Mouse (Mus musculus): ENCODE data around the gene Mogs. TPM values are rescaled to one million over a fixed set of nuclear protein-coding genes. Genes with fewer than 3 reads are reported as not detected.
A peak's percentile ranks its signal among the peaks of the same experiment; 100 is the strongest.

Gene Mogs
- polyA plus RNA-seq, 1 experiment = 63.5 TPM

GRCm38 (mm10) chr6:83118825-83119733, 3.8 kb downstream of the Mogs start:
- DNase-seq (ENCODE audit: low read depth, low spot score) = no peak
- WGBS = 72% methylated on average over 14 of the region's 14 CpGs

GRCm38 (mm10) chr6:83119734-83120051, 4.4 kb downstream of the Mogs start:
- 60% methylated on average over 7 of the region's 7 CpGs for WGBS
- DNase-seq (ENCODE audit: low read depth, low spot score) = no peak

- WGBS = under 1% methylated on average over 37 of the region's 38 CpGs
- DNase-seq (ENCODE audit: low read depth, low spot score) = peak; percentile 100
Observed at GRCm38 (mm10) chr6:83120930-83121862, 5.9 kb downstream of the Mogs start, which contains the start of gene Wbp1. Gene Wbp1, minus strand, starts transcription at chr6:83121559.

- WGBS = 2% methylated on average over 52 of the region's 52 CpGs
- no peak for DNase-seq (ENCODE audit: low read depth, low spot score)
Observed at GRCm38 (mm10) chr6:83121863-83122710, 6.8 kb downstream of the Mogs start.

GRCm38 (mm10) chr6:83122961-83123360, 7.7 kb downstream of the Mogs start:
- WGBS = 89% methylated on average over 5 of the region's 5 CpGs

GRCm38 (mm10) chr6:83124851-83125312, 9.6 kb downstream of the Mogs start:
- no peak for DNase-seq (ENCODE audit: low read depth, low spot score)
- under 1% methylated on average over 30 of the region's 30 CpGs for WGBS

More at GRCm38 (mm10) chr6:83122961-83123360, 7.7 kb downstream of the Mogs start:
- DNase-seq (ENCODE audit: low read depth, low spot score) = no peak

GRCm38 (mm10) chr6:83125331-83125730, 10.0 kb downstream of the Mogs start, which contains the start of gene Ino80b:
Gene Ino80b, minus strand, starts transcription at chr6:83125431.
- no peak for DNase-seq (ENCODE audit: low read depth, low spot score)
- 25% methylated on average over 5 of the region's 5 CpGs for WGBS

- 94% methylated on average over 5 of the region's 5 CpGs for WGBS
- no peak for DNase-seq (ENCODE audit: low read depth, low spot score)
Observed at GRCm38 (mm10) chr6:83127419-83127818, 12.1 kb downstream of the Mogs start.

- WGBS = 12% methylated on average over 6 of the region's 6 CpGs
- DNase-seq (ENCODE audit: low read depth, low spot score) = no peak
Observed at GRCm38 (mm10) chr6:83131469-83132034, 16.3 kb downstream of the Mogs start.

- no peak for DNase-seq (ENCODE audit: low read depth, low spot score)
- 51% methylated on average over 9 of the region's 9 CpGs for WGBS
Observed at GRCm38 (mm10) chr6:83132176-83132919, 17.1 kb downstream of the Mogs start.

GRCm38 (mm10) chr6:83134226-83134625, 18.9 kb downstream of the Mogs start:
- DNase-seq (ENCODE audit: low read depth, low spot score) = no peak
- 45% methylated on average over 3 of the region's 3 CpGs for WGBS

- 25% methylated on average over 7 of the region's 7 CpGs for WGBS
- no peak for DNase-seq (ENCODE audit: low read depth, low spot score)
Observed at GRCm38 (mm10) chr6:83134951-83135513, 19.7 kb downstream of the Mogs start, which contains the start of gene Rtkn. Gene Rtkn, plus strand, starts transcription at chr6:83135463.

GRCm38 (mm10) chr6:83135571-83136161, 20.4 kb downstream of the Mogs start:
- DNase-seq (ENCODE audit: low read depth, low spot score) = no peak
- whole genome bisulfite sequencing = 4% methylated on average over 37 of the region's 37 CpGs

GRCm38 (mm10) chr6:83136291-83136880, 21.1 kb downstream of the Mogs start:
- 13% methylated on average over 5 of the region's 5 CpGs for WGBS
- no peak for DNase-seq (ENCODE audit: low read depth, low spot score)

- WGBS = 2% methylated on average over 26 of the region's 26 CpGs
- no peak for DNase-seq (ENCODE audit: low read depth, low spot score)
Observed at GRCm38 (mm10) chr6:83136881-83137575, 21.7 kb downstream of the Mogs start.

GRCm38 (mm10) chr6:83137576-83137950, 22.3 kb downstream of the Mogs start:
- WGBS = under 1% methylated on average over 12 of the region's 12 CpGs
- no peak for DNase-seq (ENCODE audit: low read depth, low spot score)

- no peak for DNase-seq (ENCODE audit: low read depth, low spot score)
- 9% methylated on average over 11 of the region's 11 CpGs for WGBS
Observed at GRCm38 (mm10) chr6:83138056-83138455, 22.8 kb downstream of the Mogs start.
